Mouse (Mus musculus): ENCODE results near the gene Slc5a4b.

Slc5a4b gene

DNA sequence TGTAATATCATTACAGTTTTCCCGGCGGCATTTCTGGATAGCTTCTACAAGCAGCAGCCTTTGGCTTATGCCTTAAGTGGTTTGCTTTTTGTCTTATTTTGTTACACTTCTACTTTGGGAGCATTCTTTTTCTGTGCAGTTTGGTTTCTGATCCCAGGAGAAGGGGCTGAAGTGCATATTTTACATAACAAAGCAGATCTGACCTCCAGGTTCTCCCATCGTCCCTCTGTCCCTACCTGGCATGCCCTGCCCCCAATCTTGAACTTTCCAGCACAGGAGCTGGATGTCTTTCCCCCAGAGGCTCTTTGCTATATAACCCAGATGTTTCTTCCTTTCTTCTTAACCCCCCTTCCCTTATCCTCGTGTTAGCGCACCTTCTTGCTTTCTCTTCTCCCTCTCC is 65.4 kb downstream of the Slc5a4b start:
- DNase-seq (ENCODE audit: extremely low spot score, low read depth, low spot score): no peak

DNA sequence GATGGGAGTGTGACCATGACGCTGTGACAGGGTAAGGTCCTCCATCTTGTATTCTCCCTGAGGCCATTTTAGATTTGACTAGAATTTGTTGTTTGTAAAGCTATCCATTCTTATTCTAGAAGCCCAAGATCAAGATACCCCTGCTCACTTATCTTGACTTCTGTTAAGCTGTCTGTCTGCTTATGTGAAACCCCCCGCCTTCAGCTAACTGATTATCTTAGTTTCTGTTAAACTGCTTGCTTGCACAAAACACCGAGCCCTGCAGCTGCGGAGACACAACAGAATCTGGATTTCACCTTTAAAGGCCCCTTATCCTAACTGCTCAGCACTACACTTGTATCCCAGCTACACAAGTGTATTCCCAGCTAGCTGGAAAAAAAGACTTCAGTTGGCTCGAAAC is 73.8 kb downstream of the Slc5a4b start:
- no peak for DNase-seq (ENCODE audit: extremely low spot score, low read depth, low spot score)

DNA sequence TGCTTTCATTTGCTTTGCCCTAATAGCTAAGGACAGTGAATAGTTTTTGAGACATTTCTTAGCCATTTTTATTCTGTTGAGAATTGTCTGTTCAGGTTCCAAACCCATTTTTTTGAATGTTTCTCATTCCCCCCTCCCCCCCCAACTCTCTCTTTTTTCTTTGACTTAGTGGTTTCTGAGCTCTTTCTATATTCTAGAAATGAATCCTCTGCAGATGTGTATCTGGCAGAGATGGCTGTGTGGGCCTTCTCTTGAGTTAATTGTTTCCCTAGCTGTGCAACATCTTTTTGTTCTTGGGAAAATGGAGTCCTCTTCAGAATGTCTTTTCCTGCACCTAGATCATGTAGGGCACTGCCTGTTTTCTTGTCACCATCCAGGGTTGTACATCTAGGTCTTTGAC is 75.5 kb downstream of the Slc5a4b start:
- no peak for DNase-seq (ENCODE audit: extremely low spot score, low read depth, low spot score)

DNA sequence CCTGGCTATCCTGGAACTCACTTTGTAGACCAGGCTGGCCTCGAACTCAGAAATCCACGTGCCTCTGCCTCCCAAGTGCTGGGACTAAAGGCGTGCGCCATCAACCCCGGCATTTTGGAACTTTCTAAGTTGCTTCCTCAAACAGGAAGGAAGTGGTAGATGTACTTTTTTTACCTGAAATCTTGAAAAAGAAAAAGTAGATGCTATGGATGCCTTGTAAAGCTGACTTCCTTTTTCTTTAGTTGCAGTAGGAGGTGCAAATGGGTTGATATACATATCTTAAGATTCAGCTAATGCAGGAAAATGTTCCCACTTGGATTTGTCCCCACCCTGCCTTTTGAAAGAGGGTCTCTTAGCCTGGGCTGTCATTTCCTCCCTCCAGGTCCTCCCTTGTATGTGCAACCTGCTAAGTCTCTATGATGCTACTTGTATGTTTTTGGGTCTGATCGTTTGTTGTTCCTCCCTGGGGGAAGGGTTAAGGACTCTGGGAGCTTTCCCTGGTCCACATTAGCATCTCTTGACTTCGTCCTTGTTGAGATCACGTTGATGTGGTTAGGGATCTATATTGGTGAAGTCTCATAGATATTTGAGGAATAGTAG is 76.7 kb downstream of the Slc5a4b start:
- DNase-seq (ENCODE audit: extremely low spot score, low read depth, low spot score): no peak

DNA sequence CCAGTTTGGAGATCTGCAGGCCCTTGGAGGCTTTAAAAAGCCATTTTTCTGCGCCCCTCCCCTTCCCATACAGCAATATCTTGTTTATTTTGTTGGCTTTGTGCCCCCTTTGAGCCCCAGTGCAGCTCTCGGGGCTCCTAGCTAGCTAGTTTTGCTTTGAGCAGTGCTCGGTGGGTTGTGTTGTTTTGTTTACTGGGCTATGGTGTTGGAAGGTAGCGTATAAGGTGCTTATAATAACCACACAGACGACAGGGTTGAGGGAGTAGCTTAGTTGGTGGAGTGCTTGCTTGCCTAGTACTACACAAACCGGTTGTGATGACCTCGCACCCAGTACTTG is 77.7 kb downstream of the Slc5a4b start:
- DNase-seq (ENCODE audit: extremely low spot score, low read depth, low spot score): no peak

DNA sequence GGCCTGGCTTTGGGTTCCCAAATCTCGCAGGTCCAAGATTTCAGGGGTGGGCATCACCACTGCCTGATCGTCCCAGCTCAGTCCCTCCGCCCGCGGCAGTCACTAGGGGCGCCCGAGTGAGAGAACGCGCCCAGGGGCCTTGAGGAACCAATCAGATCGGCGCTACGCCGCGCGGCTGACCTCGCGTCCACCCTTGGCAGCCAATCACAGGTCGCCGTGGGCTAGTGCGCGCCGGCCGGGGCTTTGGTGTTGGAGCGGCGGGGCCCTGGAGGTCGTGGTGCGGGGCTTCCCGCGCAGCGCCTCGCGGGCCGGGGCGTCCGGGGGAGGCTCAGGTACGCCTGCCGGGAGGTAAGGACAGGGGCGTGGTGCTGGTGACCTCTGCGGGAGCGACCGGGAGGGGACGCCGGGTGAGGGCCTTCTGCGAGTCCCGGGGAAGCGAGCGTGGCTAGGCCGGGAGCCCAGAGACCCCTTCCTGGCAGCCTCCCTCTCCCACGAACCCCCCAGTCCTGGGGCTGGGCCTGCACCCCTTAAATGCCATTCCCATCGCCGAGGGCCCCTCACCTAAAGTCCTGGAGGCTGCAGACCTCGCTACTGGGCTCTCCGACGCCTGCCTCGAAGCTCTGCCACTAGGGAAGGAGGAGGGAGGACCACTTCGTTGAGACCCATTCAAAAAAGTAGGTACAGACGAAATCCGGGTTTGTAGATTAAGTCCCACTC is 78.2 kb downstream of the Slc5a4b start, which contains the start of gene Zfp280b:
TSS of gene Zfp280b (plus strand) at position 249 of the 717 bp plus-strand sequence.
- peak; percentile 78 for DNase-seq (ENCODE audit: extremely low spot score, low read depth, low spot score)

DNA sequence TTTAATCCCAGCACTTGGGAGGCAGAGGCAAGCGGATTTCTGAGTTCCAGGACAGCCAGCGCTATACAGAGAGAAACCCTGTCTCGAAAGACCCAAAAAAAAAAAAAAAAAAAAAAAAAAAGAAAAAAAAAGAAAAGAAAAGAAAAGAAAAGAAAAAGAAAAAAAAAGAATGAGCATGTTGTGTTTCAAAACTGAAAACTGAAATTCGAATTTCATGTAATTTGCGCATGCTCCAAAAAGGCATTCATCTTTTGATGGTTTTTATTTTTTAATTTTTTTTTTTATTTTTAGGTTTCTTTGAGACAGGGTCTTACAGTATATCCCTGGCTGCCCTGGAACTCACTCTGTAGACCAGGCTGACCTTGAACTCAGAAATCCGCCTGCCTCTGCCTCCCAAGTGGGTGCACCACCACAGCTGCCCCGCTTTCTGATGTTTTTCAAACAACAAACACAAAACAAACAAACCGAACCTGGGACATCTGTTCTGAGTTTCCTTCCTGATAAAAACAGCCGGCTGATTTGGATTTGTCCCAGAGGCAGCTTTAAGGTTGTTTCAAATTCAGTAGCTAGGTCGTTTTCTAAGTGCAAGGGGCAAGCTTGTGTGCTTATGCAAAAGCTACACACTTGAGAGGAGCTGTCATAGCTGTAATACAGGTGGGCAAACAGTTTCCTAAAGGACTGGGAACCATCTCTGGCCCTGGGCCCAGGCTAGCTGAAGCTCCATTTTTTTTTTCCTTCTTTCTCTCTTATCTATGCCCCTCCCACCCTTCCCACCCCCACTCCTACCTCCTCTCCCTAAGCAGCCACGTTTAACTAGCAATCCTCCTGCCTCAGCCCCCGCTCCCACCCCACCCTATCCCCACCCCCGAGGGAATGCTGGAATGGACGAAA is 79.0 kb downstream of the Slc5a4b start:
- DNase-seq (ENCODE audit: extremely low spot score, low read depth, low spot score): no peak

DNA sequence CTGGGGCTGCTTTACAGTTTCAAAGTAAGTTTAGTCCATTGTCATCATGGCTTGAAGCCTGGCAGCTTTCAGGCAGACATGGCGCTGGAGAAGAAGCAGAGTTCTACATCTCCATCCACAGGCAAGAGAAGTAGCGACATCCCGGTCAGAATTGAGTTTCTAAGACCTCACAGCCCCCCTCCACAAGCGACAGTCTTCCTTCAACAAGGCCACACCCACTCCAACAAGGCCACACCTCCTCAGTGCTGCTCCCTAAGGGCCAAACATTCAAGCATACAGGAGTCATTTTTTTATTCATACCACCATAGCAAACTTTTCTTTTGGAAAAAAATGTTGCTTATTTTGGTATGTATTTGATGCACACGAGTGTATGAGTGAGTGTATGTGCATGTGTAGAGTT is 80.3 kb downstream of the Slc5a4b start:
- no peak for DNase-seq (ENCODE audit: extremely low spot score, low read depth, low spot score)

DNA sequence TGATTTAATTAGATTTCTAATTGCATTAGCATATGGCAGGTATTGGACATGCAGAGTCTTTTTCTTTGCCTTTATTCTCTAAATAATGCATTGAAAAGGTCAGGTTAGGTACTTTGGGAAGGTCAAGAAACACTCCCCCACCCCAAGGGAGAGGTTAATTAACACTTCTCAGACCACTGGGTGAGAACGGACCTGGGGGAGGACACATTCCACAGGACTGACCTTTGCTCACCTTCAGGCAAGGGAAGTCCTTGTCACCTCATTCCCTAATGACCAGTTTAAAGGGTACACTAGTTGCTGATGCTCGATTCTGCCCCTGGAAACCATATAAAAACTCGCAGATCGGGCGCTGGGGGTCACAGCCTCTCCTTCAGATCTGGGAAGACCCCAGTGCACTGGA is 81.5 kb downstream of the Slc5a4b start:
- DNase-seq (ENCODE audit: extremely low spot score, low read depth, low spot score): no peak

DNA sequence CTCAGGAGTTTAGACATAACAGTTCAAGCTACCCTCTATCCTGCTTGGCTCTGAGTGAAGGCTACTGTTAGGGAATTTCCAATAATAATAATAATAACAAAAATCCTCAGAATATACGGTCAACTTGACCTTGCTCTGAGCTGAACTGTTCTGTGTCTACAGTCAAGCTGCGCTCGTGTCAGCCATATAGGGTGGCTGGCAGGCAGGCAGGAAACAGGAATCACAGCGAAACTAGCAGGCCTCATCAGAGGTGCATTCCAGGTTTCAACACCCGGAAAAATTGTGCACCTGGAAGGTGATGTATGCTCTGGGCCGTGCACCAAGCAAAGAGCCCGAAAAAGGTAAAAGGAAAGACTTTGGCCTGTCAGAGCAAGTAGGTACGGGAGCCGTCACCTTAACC is 82.4 kb downstream of the Slc5a4b start:
- DNase-seq (ENCODE audit: extremely low spot score, low read depth, low spot score): no peak

DNA sequence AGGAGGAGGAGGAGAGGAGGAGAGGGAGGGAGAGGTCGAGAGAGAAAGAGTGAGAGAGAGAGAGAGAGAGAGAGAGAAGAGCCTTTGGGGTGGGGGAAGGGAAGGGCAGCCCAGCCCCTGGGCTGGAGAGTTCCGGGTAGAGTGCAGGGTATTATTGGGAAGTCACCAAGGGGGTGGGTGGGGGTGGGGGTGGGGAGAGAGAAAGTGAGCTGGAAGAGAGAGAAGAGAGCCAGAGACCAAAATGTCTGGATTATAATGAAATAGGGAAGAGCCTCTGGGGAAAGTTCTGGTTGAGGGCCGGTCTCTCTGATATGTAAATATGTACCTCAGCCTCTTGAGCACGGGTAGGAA is 82.8 kb downstream of the Slc5a4b start:
- no peak for DNase-seq (ENCODE audit: extremely low spot score, low read depth, low spot score)

DNA sequence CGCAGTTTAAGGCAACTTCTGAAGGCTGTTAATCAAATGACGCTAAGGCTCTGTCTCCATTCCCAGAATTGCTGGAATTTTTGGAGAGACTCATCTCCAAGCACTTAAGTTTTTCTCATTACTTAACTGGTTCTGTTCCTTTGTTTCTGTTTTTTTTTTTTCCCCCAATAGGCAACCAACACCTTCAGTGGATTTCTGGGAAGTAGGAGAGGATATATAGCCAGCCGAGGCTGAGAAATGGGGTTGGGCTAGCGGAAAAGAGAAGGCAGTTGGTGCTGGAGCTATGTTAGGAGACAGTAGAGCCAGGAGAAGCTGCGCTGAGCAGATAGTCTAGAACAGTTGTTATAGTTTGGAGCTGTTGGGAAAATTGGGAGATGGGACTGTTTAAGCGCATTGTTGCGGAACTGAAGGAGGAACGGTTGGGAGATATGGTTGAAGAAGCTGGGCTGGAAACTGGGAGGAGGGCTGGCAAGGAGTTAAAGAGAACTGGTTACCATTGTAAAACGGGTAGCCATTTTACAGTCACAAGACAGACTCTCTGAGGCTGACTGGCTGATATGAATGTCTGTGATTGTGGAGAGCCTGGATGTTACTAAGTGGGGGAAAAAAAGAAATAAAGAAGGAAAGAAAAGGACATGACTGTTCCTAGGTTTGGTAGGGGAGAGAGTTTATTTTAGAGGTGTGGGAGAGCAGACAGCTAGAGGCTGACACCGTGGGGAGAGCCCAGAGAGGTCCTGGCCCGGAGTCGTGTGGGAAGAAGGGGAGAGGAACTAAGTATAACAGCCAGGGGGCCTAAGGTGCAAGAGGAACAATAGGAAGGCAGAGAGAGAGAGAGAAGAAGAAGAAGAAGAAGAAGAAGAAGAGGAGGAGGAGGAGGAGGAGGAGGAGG is 83.4 kb downstream of the Slc5a4b start:
- no peak for DNase-seq (ENCODE audit: extremely low spot score, low read depth, low spot score)

DNA sequence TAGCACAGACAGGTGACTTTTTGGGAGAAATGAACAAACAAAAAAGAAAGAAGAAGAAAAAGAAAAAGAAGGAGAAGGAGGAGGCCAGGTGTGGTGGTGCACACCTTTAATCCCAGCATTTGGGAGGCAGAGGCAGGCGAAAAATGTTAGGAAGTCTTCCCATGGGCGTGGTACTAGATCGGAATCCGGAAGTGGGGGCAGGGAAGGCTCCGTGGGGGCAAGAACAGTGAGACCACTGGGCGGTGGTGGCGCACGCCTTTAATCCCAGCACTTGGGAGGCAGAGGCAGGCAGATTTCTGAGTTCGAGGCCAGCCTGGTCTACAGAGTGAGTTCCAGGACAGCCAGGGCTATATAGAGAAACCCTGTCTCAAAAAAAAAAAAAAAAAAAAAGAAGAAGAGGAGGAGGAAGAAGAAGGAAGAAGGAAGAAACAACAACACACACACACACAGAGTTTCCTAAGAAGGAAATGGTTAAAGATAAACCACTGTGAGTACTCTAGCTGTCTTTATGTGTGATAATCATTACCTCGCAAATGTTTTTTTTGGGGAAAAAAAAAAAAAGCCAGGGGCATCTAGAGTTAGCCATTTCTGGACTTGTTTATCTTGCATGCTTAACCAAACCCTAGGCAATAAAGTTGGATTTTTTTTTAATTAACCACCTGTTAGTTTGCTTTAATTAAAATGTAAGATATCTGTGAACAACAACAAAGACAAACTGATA is 85.1 kb downstream of the Slc5a4b start:
- no peak for DNase-seq (ENCODE audit: extremely low spot score, low read depth, low spot score)

DNA sequence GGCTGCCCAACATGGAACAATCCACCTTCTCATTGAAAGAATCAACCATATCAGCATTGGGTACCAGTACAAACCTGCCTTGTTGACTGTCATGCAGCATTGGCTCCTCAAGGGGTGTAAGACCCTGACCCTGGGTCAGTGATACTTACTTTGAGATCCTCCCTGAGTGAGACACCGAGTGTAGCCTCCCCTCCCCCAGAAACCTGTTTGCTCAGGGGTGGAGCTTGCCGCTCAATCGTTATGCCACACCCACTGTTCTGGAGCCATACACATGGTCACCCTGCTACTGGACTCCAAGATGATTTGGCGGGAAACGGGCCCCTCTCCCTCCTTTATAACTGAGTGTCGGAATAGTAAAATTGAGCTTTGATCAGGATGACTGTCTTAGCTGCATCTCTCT is 86.8 kb downstream of the Slc5a4b start:
- DNase-seq (ENCODE audit: extremely low spot score, low read depth, low spot score): no peak

DNA sequence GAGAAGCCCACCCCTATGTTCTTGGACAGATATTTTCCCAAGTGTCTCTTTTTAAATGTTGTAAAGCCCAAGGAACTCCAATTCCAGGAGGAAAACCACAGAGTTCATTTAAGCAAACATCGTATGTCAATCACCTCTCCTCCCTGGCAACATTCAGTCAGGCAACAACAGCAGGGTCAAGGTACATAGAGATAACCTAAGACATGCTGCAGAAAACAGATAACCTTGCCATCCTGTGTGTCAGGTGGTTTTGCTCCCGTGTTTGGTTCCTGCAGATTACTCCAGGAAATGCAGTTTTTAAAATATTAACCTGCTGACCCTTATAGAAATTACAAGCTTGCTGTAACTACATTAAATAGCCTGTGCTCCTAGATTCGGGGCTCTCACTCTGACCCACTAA is 89.0 kb downstream of the Slc5a4b start:
- DNase-seq (ENCODE audit: extremely low spot score, low read depth, low spot score): no peak

DNA sequence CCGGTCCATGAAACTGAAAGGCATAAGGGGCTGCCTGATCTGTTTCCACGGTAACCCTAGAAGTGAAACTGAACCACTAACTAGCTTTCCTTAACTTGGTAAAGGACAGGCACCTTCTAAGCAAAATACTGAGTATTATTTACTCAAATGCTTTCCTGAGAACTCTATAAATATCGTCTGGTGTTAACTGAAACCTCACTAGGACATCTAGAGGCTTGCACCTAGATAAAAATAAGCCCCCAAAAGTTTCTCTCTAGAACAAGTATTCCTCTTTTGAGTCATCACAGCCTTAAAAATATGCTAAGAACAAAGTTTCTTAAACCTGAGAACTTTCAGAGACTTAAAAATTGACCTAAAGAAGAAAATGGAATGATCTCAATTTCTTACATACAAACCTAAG is 93.9 kb downstream of the Slc5a4b start:
- no peak for DNase-seq (ENCODE audit: extremely low spot score, low read depth, low spot score)

DNA sequence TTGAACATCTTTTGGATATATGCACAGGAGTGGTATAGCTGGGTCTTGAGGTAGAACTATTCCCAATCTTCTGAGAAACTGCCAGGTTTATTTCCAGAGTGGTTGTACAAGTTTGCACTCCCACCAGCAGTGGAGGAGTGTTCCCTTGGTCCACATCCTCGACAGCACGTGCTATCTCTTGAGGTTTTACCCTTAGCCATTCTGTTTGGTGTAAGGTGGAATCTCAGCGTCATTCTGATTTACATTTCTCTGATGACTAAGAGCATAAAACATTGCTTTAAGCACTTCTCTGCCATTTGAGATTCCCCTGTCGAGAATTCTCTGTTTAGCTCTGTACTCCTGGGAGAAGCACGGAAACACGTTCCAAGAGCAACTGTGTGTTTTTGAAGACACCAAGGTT is 97.8 kb downstream of the Slc5a4b start:
- no peak for DNase-seq (ENCODE audit: extremely low spot score, low read depth, low spot score)

DNA sequence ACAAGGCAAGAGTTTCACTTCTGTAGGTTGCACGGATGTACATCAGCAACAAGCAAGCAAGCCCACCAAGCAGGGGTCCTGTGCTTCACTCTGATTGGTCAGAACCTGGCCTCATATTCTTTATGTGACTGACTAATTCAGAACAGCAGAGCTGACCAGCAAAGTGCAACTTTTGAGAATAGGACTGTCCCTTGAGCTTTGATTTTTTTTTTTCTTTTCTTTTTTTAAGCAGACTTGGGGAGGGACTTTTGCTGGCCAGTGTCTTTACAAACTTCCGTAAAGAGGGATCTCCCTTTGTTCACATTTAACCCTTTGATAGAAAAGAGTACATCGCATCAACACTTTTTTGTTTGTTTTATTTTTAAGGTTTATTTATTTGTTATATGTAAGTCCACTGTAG is 100.9 kb downstream of the Slc5a4b start:
- DNase-seq (ENCODE audit: extremely low spot score, low read depth, low spot score): no peak

Measured in hindlimb bud, embryonic 11.5 days (tissue).